Mouse (Mus musculus) kidney, postnatal 0 days (tissue): ENCODE results near the gene Mfsd4b1. TPM values are rescaled to one million over a fixed set of nuclear protein-coding genes. Genes with fewer than 3 reads are reported as not detected.
A peak's percentile ranks its signal among the peaks of the same experiment; 100 is the strongest.

Experiments
- ATAC-seq: fragments of 200-750 bp; cut with Nextera tagmentation; replicated peaks from 2 replicates; pipeline ENCODE4 v1.8.0; 2017; ENCODE audit warnings: low read depth, moderate number of reproducible peaks, moderate TSS enrichment, moderate library complexity; ENCODE audit not compliant: low FRiP score
- DNase-seq: peaks from one replicate; pipeline ENCODE4 v3.0.0-alpha.2; 2016; ENCODE audit warnings: low spot score
- H3K27ac ChIP-seq: fragments of 300-500 bp; sonication (generic); 2 replicates; pipeline ENCODE4 v1.5.1; 2014; ENCODE audit warnings: mild to moderate bottlenecking
- H3K27me3 ChIP-seq: fragments of 300-500 bp; sonication (generic); 2 replicates; pipeline ENCODE4 v1.6.1; 2014; ENCODE audit warnings: low read length, mixed read lengths; ENCODE audit not compliant: insufficient read depth
- H3K36me3 ChIP-seq: fragments of 300-500 bp; sonication (generic); 2 replicates; pipeline ENCODE4 v1.6.1; 2014; ENCODE audit warnings: low read length, mixed read lengths; ENCODE audit not compliant: insufficient read depth
- H3K4me1 ChIP-seq: fragments of 300-500 bp; sonication (generic); replicated peaks from 2 replicates; pipeline ENCODE4 v1.6.1; 2014; ENCODE audit warnings: antibody characterized with exemption, low read length, mixed read lengths; ENCODE audit not compliant: insufficient read depth
- H3K4me2 ChIP-seq: fragments of 300-500 bp; sonication (generic); 2 replicates; pipeline ENCODE4 v1.6.1; 2014; ENCODE audit warnings: mild to moderate bottlenecking, low read length, moderate library complexity, mixed read lengths
- H3K4me3 ChIP-seq: fragments of 300-500 bp; sonication (generic); replicated peaks from 2 replicates; pipeline ENCODE4 v1.5.1; 2014; ENCODE audit warnings: low read depth, low read length
- H3K9ac ChIP-seq: fragments of 300-500 bp; sonication (generic); 2 replicates; pipeline ENCODE4 v1.6.1; 2014; ENCODE audit warnings: low read depth, low read length
- H3K9me3 ChIP-seq: fragments of 300-500 bp; sonication (generic); replicated peaks from 2 replicates; pipeline ENCODE4 v1.6.1; 2016; ENCODE audit warnings: low read length, inconsistent platforms, mixed read lengths
- CTCF ChIP-seq: IDR thresholded peaks from 2 replicates; pipeline ENCODE4 v1.5.1; 2016; ENCODE audit warnings: antibody characterized with exemption, low read depth, mild to moderate bottlenecking, moderate library complexity
- WGBS: fragments of 180-500 bp; shearing (Covaris S2); extraction: QIAGEN DNeasy Blood & Tissue Kit; methylation state at CpG from one replicate; pipeline ENCODE4 v1.1.7; 2014; 5-methylcytosine and 5-hydroxymethylcytosine counted together
- polyA plus RNA-seq: library from polyadenylated mRNA; unstranded; fragments of >200 nt; fragmentation: Nextera tagmentation; extraction: Ambion mirVana; gene quantifications from 2 replicates; pipeline ENCODE4 v1.2.1, GENCODE M21; 2015

Mfsd4b1 gene
- 34.8 and 37.2 TPM in 2 replicates for polyA plus RNA-seq

- peak within 1 kb of the TSS; percentile 96 for H3K4me2 ChIP-seq
- ATAC-seq, result peak; percentile 96
- peak within 1 kb of the TSS; percentile 74 for H3K9ac ChIP-seq
- WGBS, result 2% methylated on average over 46 of the region's 46 CpGs
- H3K36me3 ChIP-seq, result no peaks in the 10 kb centered on the region
- peak within 1 kb of the TSS; percentile 55 for H3K4me3 ChIP-seq
- TF ChIP-seq CTCF, result no peak; the same call in 1 of the 2 replicates
- DNase-seq, result peak; percentile 95
- H3K27me3 ChIP-seq, result no peaks in the 10 kb centered on the region
- peaks cover 8% of the 10 kb centered on the region; the same call in 1 of the 2 replicates for H3K4me1 ChIP-seq
- H3K27ac ChIP-seq, result peak within 1 kb of the TSS; percentile 91
- H3K9me3 ChIP-seq, result no peaks in the 10 kb centered on the region
These were observed at the start of gene Mfsd4b1 for GRCm38 (mm10) chr10:40024554-40025428. TSS of gene Mfsd4b1 (minus strand) at chr10:40025268.

GRCm38 (mm10) chr10:40073608-40074007, 48.5 kb upstream of the Mfsd4b1 start:
- no peak for TF ChIP-seq CTCF
- Histone ChIP-seq H3K4me1 (no peaks in the 10 kb centered on the region; the same call in 1 of the 2 replicates), H3K36me3 (no peaks in the 10 kb centered on the region), H3K4me3 (no peak overlapping the region), H3K9ac (no peak overlapping the region), H3K4me2 (no peak overlapping the region), H3K9me3 (no peaks in the 10 kb centered on the region), H3K27me3 (no peaks in the 10 kb centered on the region), H3K27ac (no peak overlapping the region)
- DNase-seq (no peak), ATAC-seq (no peak)
- WGBS, result 83% methylated on average over 6 of the region's 6 CpGs

GRCm38 (mm10) chr10:40070684-40071083, 45.6 kb upstream of the Mfsd4b1 start:
- H3K9me3 ChIP-seq, result no peaks in the 10 kb centered on the region
- H3K4me3 ChIP-seq, result no peak overlapping the region
- no peak overlapping the region for H3K9ac ChIP-seq
- no peak for DNase-seq
- no peak for ATAC-seq
- 74% methylated on average over 9 of the region's 9 CpGs for WGBS
- no peak overlapping the region for H3K27ac ChIP-seq
- no peaks in the 10 kb centered on the region for H3K27me3 ChIP-seq
- no peak overlapping the region for H3K4me2 ChIP-seq
- no peak for TF ChIP-seq CTCF
- H3K4me1 ChIP-seq, result no peaks in the 10 kb centered on the region; the same call in 1 of the 2 replicates
- no peaks in the 10 kb centered on the region for H3K36me3 ChIP-seq

GRCm38 (mm10) chr10:40069270-40069669, 44.2 kb upstream of the Mfsd4b1 start:
- H3K4me3 ChIP-seq, result no peak overlapping the region
- H3K4me2 ChIP-seq, result no peak overlapping the region
- no peaks in the 10 kb centered on the region; the same call in none of the 2 replicates for H3K4me1 ChIP-seq
- ATAC-seq (no peak), DNase-seq (no peak)
- H3K27ac ChIP-seq, result no peak overlapping the region
- H3K27me3 ChIP-seq, result no peaks in the 10 kb centered on the region
- no peak overlapping the region for H3K9ac ChIP-seq
- H3K36me3 ChIP-seq, result no peaks in the 10 kb centered on the region
- H3K9me3 ChIP-seq, result no peaks in the 10 kb centered on the region
- 48% methylated on average over 4 of the region's 4 CpGs for WGBS
- TF ChIP-seq CTCF, result no peak

GRCm38 (mm10) chr10:40068595-40068994, 43.5 kb upstream of the Mfsd4b1 start:
- DNase-seq (no peak), ATAC-seq (no peak)
- Histone ChIP-seq H3K4me1 (no peaks in the 10 kb centered on the region; the same call in none of the 2 replicates), H3K36me3 (no peaks in the 10 kb centered on the region), H3K9me3 (no peaks in the 10 kb centered on the region), H3K9ac (no peak overlapping the region), H3K27ac (no peak overlapping the region), H3K27me3 (no peaks in the 10 kb centered on the region), H3K4me2 (no peak overlapping the region), H3K4me3 (no peak overlapping the region)
- 73% methylated on average over 10 of the region's 10 CpGs for WGBS
- TF ChIP-seq CTCF, result no peak

GRCm38 (mm10) chr10:40067529-40067928, 42.5 kb upstream of the Mfsd4b1 start:
- Histone ChIP-seq H3K4me1 (no peaks in the 10 kb centered on the region; the same call in none of the 2 replicates), H3K27ac (no peak overlapping the region), H3K9me3 (no peaks in the 10 kb centered on the region), H3K27me3 (no peaks in the 10 kb centered on the region), H3K9ac (no peak overlapping the region), H3K4me3 (no peak overlapping the region), H3K36me3 (no peaks in the 10 kb centered on the region), H3K4me2 (no peak overlapping the region)
- DNase-seq (no peak), ATAC-seq (no peak)
- 34% methylated on average over 1 of the region's 1 CpGs for WGBS
- no peak for TF ChIP-seq CTCF
